Mouse (Mus musculus) limb, embryonic 11.5 days (tissue): ENCODE measurements around the gene Pcnx. TPM values are rescaled to one million over a fixed set of nuclear protein-coding genes. Genes with fewer than 3 reads are reported as not detected.

Experiments used
- ATAC-seq: fragments of 200-750 bp; cut with Nextera tagmentation; 2 replicates; pipeline ENCODE4 v1.8.0; 2017; ENCODE audit warnings: low read depth; ENCODE audit not compliant: insufficient number of reproducible peaks, low FRiP score, low TSS enrichment
- DNase-seq: peaks from one replicate; pipeline ENCODE4 v3.0.0-alpha.2; 2015; ENCODE audit warnings: low spot score
- H3K27ac ChIP-seq: fragments of 300-500 bp; sonication (generic); replicated peaks from 2 replicates; pipeline ENCODE4 v1.5.1; 2014; ENCODE audit warnings: low read depth, mild to moderate bottlenecking, low read length
- H3K27me3 ChIP-seq: fragments of 300-500 bp; sonication (generic); 2 replicates; pipeline ENCODE4 v1.6.1; 2014; ENCODE audit warnings: mild to moderate bottlenecking, low read length, mixed read lengths; ENCODE audit not compliant: control insufficient read depth, insufficient read depth
- H3K36me3 ChIP-seq: fragments of 300-500 bp; sonication (generic); 2 replicates; pipeline ENCODE4 v1.6.1; 2014; ENCODE audit warnings: mild to moderate bottlenecking, low read length, moderate library complexity, mixed read lengths; ENCODE audit not compliant: control insufficient read depth, insufficient read depth
- H3K4me1 ChIP-seq: fragments of 300-500 bp; sonication (generic); 2 replicates; pipeline ENCODE4 v1.6.1; 2014; ENCODE audit warnings: low read length, mixed read lengths; ENCODE audit not compliant: control insufficient read depth, insufficient read depth
- H3K4me2 ChIP-seq: fragments of 300-500 bp; sonication (generic); 2 replicates; pipeline ENCODE4 v1.6.1; 2014; ENCODE audit warnings: low read depth, mild to moderate bottlenecking, moderate library complexity; ENCODE audit not compliant: severe bottlenecking
- H3K4me3 ChIP-seq: fragments of 300-500 bp; sonication (generic); 2 replicates; pipeline ENCODE4 v1.5.1; 2014; ENCODE audit warnings: low read depth, low read length
- H3K9ac ChIP-seq: fragments of 300-500 bp; sonication (generic); 2 replicates; pipeline ENCODE4 v1.6.1; 2014; ENCODE audit warnings: mild to moderate bottlenecking, low read length
- H3K9me3 ChIP-seq: fragments of 300-500 bp; sonication (generic); 2 replicates; pipeline ENCODE4 v1.6.1; 2016; ENCODE audit warnings: low read length; ENCODE audit not compliant: control insufficient read depth
- WGBS: fragments of 180-500 bp; shearing (Covaris S2); extraction: QIAGEN DNeasy Blood & Tissue Kit; methylation state at CpG from one replicate; pipeline ENCODE4 v1.1.7; 2014; 5-methylcytosine and 5-hydroxymethylcytosine counted together
- polyA plus RNA-seq: library from polyadenylated mRNA; unstranded; fragments of >200 nt; fragmentation: Nextera tagmentation; extraction: Ambion mirVana; gene quantifications from 2 replicates; pipeline ENCODE4 v1.2.1, GENCODE M21; 2014

Pcnx gene
- polyA plus RNA-seq, 1 experiment from 2014 or later: 12.8 TPM

GRCm38 (mm10) chr12:81936066-81936465, 76.2 kb downstream of the Pcnx start:
- Histone ChIP-seq H3K4me1 (no peaks in the 10 kb centered on the region), H3K27ac (no peak overlapping the region), H3K36me3 (no peaks in the 10 kb centered on the region), H3K9me3 (no peaks in the 10 kb centered on the region), H3K4me2 (no peak overlapping the region), H3K9ac (no peak overlapping the region), H3K4me3 (no peak overlapping the region), H3K27me3 (no peaks in the 10 kb centered on the region)
- WGBS: 67% methylated on average over 4 of the region's 4 CpGs
- DNase-seq (peak; percentile 19), ATAC-seq (no peak)

- Histone ChIP-seq H3K9ac (no peak overlapping the region), H3K36me3 (no peaks in the 10 kb centered on the region), H3K4me2 (no peak overlapping the region), H3K9me3 (no peaks in the 10 kb centered on the region), H3K27me3 (no peaks in the 10 kb centered on the region), H3K4me3 (no peak overlapping the region), H3K4me1 (no peaks in the 10 kb centered on the region), H3K27ac (no peak overlapping the region)
- ATAC-seq (no peak), DNase-seq (no peak)
- WGBS: 84% methylated on average over 9 of the region's 9 CpGs
Observed at GRCm38 (mm10) chr12:81941191-81941590, 81.4 kb downstream of the Pcnx start.

- Histone ChIP-seq H3K4me2 (no peak overlapping the region), H3K4me3 (no peak overlapping the region), H3K27ac (no peak overlapping the region), H3K4me1 (no peaks in the 10 kb centered on the region), H3K36me3 (no peaks in the 10 kb centered on the region), H3K9ac (no peak overlapping the region), H3K9me3 (no peaks in the 10 kb centered on the region), H3K27me3 (no peaks in the 10 kb centered on the region)
- 88% methylated on average over 12 of the region's 12 CpGs for whole genome bisulfite sequencing
- ATAC-seq (no peak), DNase-seq (no peak)
Observed at GRCm38 (mm10) chr12:81943331-81944062, 83.7 kb downstream of the Pcnx start.

DNA sequence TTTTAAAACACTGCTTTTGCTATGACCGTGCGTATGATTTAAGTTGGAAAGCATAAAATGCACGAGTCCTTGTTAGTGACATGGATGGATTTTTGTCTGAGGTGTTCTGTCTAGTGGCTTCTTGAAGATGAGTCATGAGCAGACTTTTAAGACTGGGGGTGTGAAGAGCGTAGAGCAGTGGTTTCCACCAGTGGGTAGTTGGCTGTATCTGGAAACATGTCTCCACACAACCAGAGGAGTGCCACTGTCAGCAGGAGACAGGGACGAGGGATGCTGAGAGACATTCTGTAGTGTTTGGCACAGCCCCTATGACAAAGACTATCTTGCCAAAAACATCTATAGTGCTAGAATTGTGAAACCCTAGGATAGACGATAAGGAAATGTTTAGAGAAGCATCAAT, 89.2 kb downstream of the Pcnx start:
- Histone ChIP-seq H3K9me3 (no peaks in the 10 kb centered on the region), H3K36me3 (no peaks in the 10 kb centered on the region; the same call in 1 of the 2 replicates), H3K4me3 (no peak overlapping the region), H3K27me3 (no peaks in the 10 kb centered on the region), H3K9ac (no peak overlapping the region), H3K4me2 (no peak overlapping the region), H3K4me1 (no peaks in the 10 kb centered on the region), H3K27ac (no peak overlapping the region)
- no peak for DNase-seq
- no peak for ATAC-seq
- WGBS: 93% methylated on average over 6 of the region's 6 CpGs

DNA sequence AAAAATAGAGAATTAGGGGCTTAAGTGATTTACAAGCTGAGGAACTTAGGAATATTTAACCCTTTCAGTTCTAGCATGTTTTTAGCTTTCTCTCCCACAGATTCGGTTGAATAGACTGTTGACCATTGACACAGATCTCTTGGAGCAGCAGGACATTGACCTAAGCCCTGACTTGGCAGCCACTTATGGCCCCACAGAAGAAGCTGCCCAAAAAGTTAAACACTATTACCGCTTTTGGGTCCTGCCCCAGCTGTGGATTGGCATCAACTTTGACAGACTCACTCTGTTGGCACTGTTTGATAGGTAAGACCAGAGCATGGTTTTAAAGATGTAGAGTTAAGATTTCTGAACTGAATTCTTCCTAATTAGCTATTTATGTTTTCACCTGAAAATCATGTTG, 90.2 kb downstream of the Pcnx start:
- DNase-seq: no peak
- Histone ChIP-seq H3K36me3 (no peaks in the 10 kb centered on the region; the same call in 1 of the 2 replicates), H3K4me1 (no peaks in the 10 kb centered on the region), H3K27ac (no peak overlapping the region), H3K4me3 (no peak overlapping the region), H3K4me2 (no peak overlapping the region), H3K9ac (no peak overlapping the region), H3K9me3 (no peaks in the 10 kb centered on the region), H3K27me3 (no peaks in the 10 kb centered on the region)
- 91% methylated on average over 2 of the region's 2 CpGs for WGBS
- ATAC-seq: no peak

DNA sequence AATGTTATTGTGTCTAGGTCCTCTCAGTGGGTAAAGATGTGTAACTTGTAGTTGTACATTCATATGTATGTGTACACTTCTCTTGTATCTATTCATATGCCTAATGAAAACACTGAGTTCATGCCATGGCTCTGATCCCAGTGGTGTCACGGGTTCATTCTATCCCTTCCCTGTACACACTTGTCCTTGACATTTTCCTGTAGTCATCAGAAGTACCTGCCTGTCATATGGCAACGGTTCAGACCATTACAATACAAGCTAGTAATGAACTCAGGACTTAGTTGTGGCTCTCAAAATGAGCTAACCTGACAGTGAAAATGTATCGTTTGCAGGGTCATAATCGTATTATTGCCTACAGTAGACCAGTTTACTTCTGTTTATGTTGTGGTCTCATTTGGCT, 98.5 kb downstream of the Pcnx start:
- WGBS: 95% methylated on average over 4 of the region's 4 CpGs

DNA sequence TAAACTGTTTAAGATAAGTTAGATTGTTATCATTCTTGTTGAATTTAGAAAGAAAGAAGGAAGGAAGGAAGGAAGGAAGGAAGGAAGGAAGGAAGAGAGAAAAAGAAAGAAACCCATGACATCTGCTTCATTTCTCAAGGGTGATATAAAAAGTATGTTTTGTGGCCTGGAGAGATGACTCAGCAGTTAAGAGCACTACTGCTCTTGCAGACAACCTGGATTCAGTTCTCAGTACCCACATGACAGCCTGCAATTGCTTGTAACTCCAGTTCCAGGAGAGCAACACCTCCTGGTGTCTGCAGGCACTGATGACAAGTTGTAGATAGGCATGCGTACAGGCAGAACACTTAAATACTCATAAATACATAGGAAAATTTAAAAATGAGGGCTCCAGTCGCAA, 105.6 kb downstream of the Pcnx start:
- Histone ChIP-seq H3K9ac (no peak overlapping the region), H3K4me3 (no peak overlapping the region), H3K4me2 (no peak overlapping the region), H3K36me3 (no peaks in the 10 kb centered on the region; the same call in 1 of the 2 replicates), H3K27ac (no peak overlapping the region), H3K4me1 (no peaks in the 10 kb centered on the region), H3K27me3 (no peaks in the 10 kb centered on the region), H3K9me3 (no peaks in the 10 kb centered on the region)
- ATAC-seq: no peak
- DNase-seq: no peak
- 95% methylated on average over 2 of the region's 2 CpGs for WGBS

More for the DNA sequence above, 98.5 kb downstream of the Pcnx start:
- H3K27me3 ChIP-seq: no peaks in the 10 kb centered on the region
- no peaks in the 10 kb centered on the region; the same call in 1 of the 2 replicates for H3K36me3 ChIP-seq
- DNase-seq (no peak), ATAC-seq (no peak)
- no peak overlapping the region for H3K4me2 ChIP-seq
- no peaks in the 10 kb centered on the region for H3K9me3 ChIP-seq
- no peak overlapping the region for H3K4me3 ChIP-seq
- no peak overlapping the region for H3K27ac ChIP-seq
- no peaks in the 10 kb centered on the region for H3K4me1 ChIP-seq
- no peak overlapping the region for H3K9ac ChIP-seq

DNA sequence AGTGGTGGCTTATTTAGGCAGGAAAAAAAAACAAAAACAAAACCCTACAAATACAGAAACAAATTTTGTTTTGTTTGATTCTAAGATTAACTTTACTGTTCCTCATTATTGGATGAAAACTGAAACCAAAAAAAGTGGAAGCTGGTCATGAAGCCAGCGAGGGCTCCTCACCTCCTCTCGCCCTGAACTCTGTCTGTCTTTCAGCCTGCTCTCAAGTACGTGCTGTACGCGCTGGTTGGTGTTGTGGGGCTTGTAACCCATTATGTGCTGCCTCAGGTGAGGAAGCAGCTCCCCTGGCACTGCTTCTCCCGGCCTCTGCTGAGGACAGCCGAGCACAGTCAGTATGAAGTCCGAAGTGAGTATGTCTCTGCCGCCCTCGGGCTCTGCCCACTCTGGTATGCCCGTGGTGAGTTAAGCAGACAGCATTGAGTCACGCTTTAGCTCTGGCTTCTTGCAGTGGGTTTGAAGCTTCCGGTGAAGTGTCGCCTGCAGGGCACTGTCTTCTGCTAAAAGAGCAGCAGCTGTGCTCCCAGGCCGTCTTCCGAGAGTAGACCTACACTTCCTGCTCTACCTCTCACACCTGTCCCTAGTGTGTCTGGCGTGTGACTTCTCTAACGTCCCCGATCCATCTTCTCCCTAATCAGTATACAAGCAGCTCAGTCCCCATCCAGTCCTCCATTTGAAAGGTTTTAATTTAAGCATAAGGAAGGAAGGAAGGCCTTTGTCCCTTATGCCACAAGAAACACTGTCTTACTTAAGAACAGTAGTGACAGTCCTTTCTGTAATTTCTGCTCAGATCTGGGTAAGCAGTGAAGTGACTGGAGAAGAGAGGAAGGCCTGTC, 111.4 kb downstream of the Pcnx start:
- Histone ChIP-seq H3K27me3 (no peaks in the 10 kb centered on the region), H3K9me3 (no peaks in the 10 kb centered on the region), H3K4me1 (no peaks in the 10 kb centered on the region), H3K27ac (no peak overlapping the region), H3K4me2 (no peak overlapping the region), H3K4me3 (no peak overlapping the region), H3K36me3 (no peaks in the 10 kb centered on the region), H3K9ac (no peak overlapping the region)
- no peak for DNase-seq
- ATAC-seq: no peak
- WGBS: 91% methylated on average over 19 of the region's 19 CpGs
